In the genomic region with DNA sequence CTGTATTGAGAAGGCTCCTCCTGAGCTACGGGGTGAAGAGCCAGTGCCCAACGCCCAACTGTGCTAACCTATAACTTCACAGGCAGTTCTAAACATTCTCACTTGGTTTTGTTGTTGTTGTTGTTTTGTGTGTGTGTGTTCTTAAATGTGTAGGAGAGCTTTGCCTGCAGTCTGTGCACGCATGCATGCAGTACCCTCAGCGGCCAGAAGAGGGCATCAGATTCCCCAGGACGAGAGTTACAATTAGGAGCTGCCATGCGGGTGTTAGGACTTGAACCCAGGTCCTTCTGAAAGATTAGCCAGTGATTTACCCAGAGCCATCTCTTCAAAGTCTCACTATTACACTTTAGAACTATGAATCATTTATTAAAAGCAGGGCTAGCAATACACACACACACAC, we compare ENCODE assay signal across 10 mouse cellular contexts. TPM values are rescaled to one million over a fixed set of nuclear protein-coding genes. Genes with fewer than 3 reads are reported as not detected.
DNase-seq lines count a peak whose midpoint lies in the region; ATAC-seq and TF ChIP-seq lines count a peak whose summit lies in the region.
"Had no signal": no experiment of that assay in that cellular context is flagged by ENCODE, and none has a peak within 500 bp of the region (broad histone marks: within the 10 kb centered on the region; RNA-seq: fewer than 3 reads in every experiment).

No protein-coding gene starts in this region.

- no peak overlapping the region for H3K9ac ChIP-seq in heart, postnatal 0 days (replicated peaks; ENCODE audit: low read depth, low read length)
- H3K9ac ChIP-seq in lung, postnatal 0 days (replicated peaks; ENCODE audit: low read depth), result no peak overlapping the region
- H3K9ac ChIP-seq in hindbrain, embryonic 16.5 days (ENCODE audit: low read depth, low read length), result no peak overlapping the region
- H3K9ac ChIP-seq: embryonic facial prominence, embryonic 12.5 days had no signal

- H3K27ac ChIP-seq in heart, postnatal 0 days (ENCODE audit: low read depth), result no peak overlapping the region
- H3K27ac ChIP-seq in heart, embryonic 10.5 days, result no peak overlapping the region
- H3K27ac ChIP-seq in thymus, adult 2 months (ENCODE audit: control insufficient read depth, insufficient read depth, low read length), result no peak overlapping the region
- no peak overlapping the region for H3K27ac ChIP-seq in lung, postnatal 0 days (ENCODE audit: low read length)
- no peak overlapping the region for H3K27ac ChIP-seq in hindbrain, embryonic 16.5 days (ENCODE audit: low read depth, low read length)
- H3K27ac ChIP-seq: embryonic facial prominence, embryonic 12.5 days; macrophage had no signal

- H3K27me3 ChIP-seq in heart, postnatal 0 days (ENCODE audit: control insufficient read depth, insufficient read depth, low read length), result no peaks in the 10 kb centered on the region
- no peaks in the 10 kb centered on the region for H3K27me3 ChIP-seq in heart, embryonic 10.5 days (ENCODE audit: insufficient read depth, poor library complexity, severe bottlenecking)
- H3K27me3 ChIP-seq in thymus, adult 2 months (ENCODE audit: control insufficient read depth, insufficient read depth, low read length), result no peaks in the 10 kb centered on the region
- no peaks in the 10 kb centered on the region for H3K27me3 ChIP-seq in lung, postnatal 0 days (replicated peaks; ENCODE audit: insufficient read depth, low read length)
- H3K27me3 ChIP-seq in hindbrain, embryonic 16.5 days (replicated peaks; ENCODE audit: control insufficient read depth, insufficient read depth, low read length), result no peaks in the 10 kb centered on the region
- H3K27me3 ChIP-seq: embryonic facial prominence, embryonic 12.5 days had no signal

- no peak overlapping the region for H3K4me3 ChIP-seq in heart, postnatal 0 days (ENCODE audit: low read depth, low read length)
- no peak overlapping the region for H3K4me3 ChIP-seq in heart, embryonic 10.5 days
- no peak overlapping the region for H3K4me3 ChIP-seq in thymus, adult 2 months (ENCODE audit: control insufficient read depth, insufficient read depth, low read length)
- H3K4me3 ChIP-seq in lung, postnatal 0 days (ENCODE audit: low read depth, low read length), result no peak overlapping the region
- no peak overlapping the region for H3K4me3 ChIP-seq in hindbrain, embryonic 16.5 days (ENCODE audit: low read length)
- H3K4me3 ChIP-seq: embryonic facial prominence, embryonic 12.5 days had no signal

- peaks cover 3% of the 10 kb centered on the region; the same call in 1 of the 2 replicates for H3K36me3 ChIP-seq in heart, postnatal 0 days (replicated peaks; ENCODE audit: control insufficient read depth, insufficient read depth, low read length)
- peaks cover 16% of the 10 kb centered on the region for H3K36me3 ChIP-seq in heart, embryonic 10.5 days
- H3K36me3 ChIP-seq in thymus, adult 2 months (ENCODE audit: control insufficient read depth, insufficient read depth, low read length), result no peaks in the 10 kb centered on the region
- no peaks in the 10 kb centered on the region for H3K36me3 ChIP-seq in lung, postnatal 0 days (ENCODE audit: insufficient read depth, low read length)
- no peaks in the 10 kb centered on the region for H3K36me3 ChIP-seq in hindbrain, embryonic 16.5 days (ENCODE audit: control insufficient read depth, insufficient read depth, low read length)
- H3K36me3 ChIP-seq: embryonic facial prominence, embryonic 12.5 days had no signal

- no peak for DNase-seq in heart, postnatal 0 days (ENCODE audit: low spot score)
- no peak for DNase-seq in heart, embryonic 10.5 days (ENCODE audit: low spot score)
- DNase-seq in thymus, adult 2 months, result peak; percentile 47
- DNase-seq in thymus, adult 18-20 months, result no peak
- no peak for DNase-seq in lung, postnatal 0 days (ENCODE audit: low spot score)
- DNase-seq in thymus, postnatal 36 days, result peak; percentile 23 to 51

- TF ChIP-seq EP300 in heart, postnatal 0 days (IDR thresholded peaks at IDR 0.05; ENCODE audit: low read depth), result no peak
- TF ChIP-seq EP300 in lung, postnatal 0 days (IDR thresholded peaks at IDR 0.05), result no peak

- no peak overlapping the region for H3K4me2 ChIP-seq in heart, postnatal 0 days (ENCODE audit: low read depth, low read length)
- no peak overlapping the region for H3K4me2 ChIP-seq in lung, postnatal 0 days (replicated peaks; ENCODE audit: low read depth, low read length)
- H3K4me2 ChIP-seq in hindbrain, embryonic 16.5 days (ENCODE audit: low read length), result no peak overlapping the region
- H3K4me2 ChIP-seq: embryonic facial prominence, embryonic 12.5 days had no signal

- no peaks in the 10 kb centered on the region for H3K4me1 ChIP-seq in heart, postnatal 0 days (ENCODE audit: control insufficient read depth, insufficient read depth)
- peaks cover 11% of the 10 kb centered on the region for H3K4me1 ChIP-seq in heart, embryonic 10.5 days
- H3K4me1 ChIP-seq in thymus, adult 2 months (replicated peaks; ENCODE audit: control insufficient read depth, insufficient read depth, low read length), result no peaks in the 10 kb centered on the region
- H3K4me1 ChIP-seq in lung, postnatal 0 days (ENCODE audit: insufficient read depth, low read depth, low read length), result peaks cover 4% of the 10 kb centered on the region; the same call in 1 of the 2 replicates
- peaks cover 6% of the 10 kb centered on the region; the same call in 1 of the 2 replicates for H3K4me1 ChIP-seq in hindbrain, embryonic 16.5 days (ENCODE audit: control insufficient read depth, insufficient read depth, low read depth, low read length)

- TF ChIP-seq POLR2A in thymus, adult 2 months (IDR thresholded peaks at IDR 0.05; ENCODE audit: control insufficient read depth, extremely low read depth, insufficient read depth, low read length, poor library complexity), result no peak

- H3K9me3 ChIP-seq in heart, postnatal 0 days (replicated peaks; ENCODE audit: control insufficient read depth, low read length), result no peaks in the 10 kb centered on the region
- no peaks in the 10 kb centered on the region for H3K9me3 ChIP-seq in heart, embryonic 10.5 days
- H3K9me3 ChIP-seq in lung, postnatal 0 days (ENCODE audit: low read length), result no peaks in the 10 kb centered on the region
- H3K9me3 ChIP-seq in hindbrain, embryonic 16.5 days (ENCODE audit: control insufficient read depth, low read length), result no peaks in the 10 kb centered on the region

- 82% methylated on average over 6 of the region's 6 CpGs for WGBS in heart, postnatal 0 days
- 75% methylated on average over 6 of the region's 6 CpGs for WGBS in heart, embryonic 10.5 days
- WGBS in thymus, adult 2 months, result 81% methylated on average over 6 of the region's 6 CpGs
- WGBS in lung, postnatal 0 days, result 78% methylated on average over 6 of the region's 6 CpGs
- WGBS in hindbrain, embryonic 16.5 days, result 83% methylated on average over 6 of the region's 6 CpGs

- ATAC-seq in heart, postnatal 0 days (ENCODE audit: insufficient read depth, low read depth), result no peak
- ATAC-seq in lung, postnatal 0 days, result no peak
- ATAC-seq in megakaryocyte-erythroid progenitor cell, adult 5-6 weeks (replicated peaks; ENCODE audit: low FRiP score, low TSS enrichment, poor library complexity, severe bottlenecking), result no peak
- ATAC-seq in hindbrain, embryonic 16.5 days, result no peak

- peak; percentile 53 for TF ChIP-seq CTCF in heart, postnatal 0 days (IDR thresholded peaks at IDR 0.05; ENCODE audit: low read depth)
- TF ChIP-seq CTCF in thymus, adult 2 months (IDR thresholded peaks at IDR 0.05; ENCODE audit: borderline replicate concordance, control insufficient read depth, extremely low read depth, insufficient read depth, low read length, poor library complexity), result peak; percentile 56; the same call in 1 of the 2 replicates
- peak; percentile 76 for TF ChIP-seq CTCF in lung, postnatal 0 days (IDR thresholded peaks at IDR 0.05)

RNA-seq across cellular contexts. Expression of a gene that starts 12.0 kb away (rescaled TPM):
- total RNA-seq in heart, postnatal 0 days (2014; rRNA removed; ENCODE audit: low replicate concordance), result 18.5 and 21.1 TPM in 2 replicates
- polyA plus RNA-seq in heart, postnatal 0 days (2015; fragmentation: Nextera tagmentation; extraction: Ambion mirVana), result 8.0 and 8.2 TPM in 2 replicates
- polyA plus RNA-seq in heart, embryonic 10.5 days (2016; fragmentation: Nextera tagmentation; extraction: Ambion mirVana), result 16.7 and 19.2 TPM in 2 replicates
- polyA plus RNA-seq in thymus, adult 2 months (2012; rRNA removed), result 1.8 and 2.0 TPM in 2 replicates
- 19.1 and 23.1 TPM in 2 replicates for polyA plus RNA-seq in lung, postnatal 0 days (2015; fragmentation: Nextera tagmentation; extraction: Ambion mirVana)
- total RNA-seq in megakaryocyte-erythroid progenitor cell, adult 5-6 weeks (2014; fragmentation: Nextera tagmentation), result 5.1 and 5.8 TPM in 2 replicates
- 6.3 and 6.8 TPM in 2 replicates for total RNA-seq in megakaryocyte-erythroid progenitor cell, adult 5-6 weeks (2017)
- 5.4 and 5.8 TPM in 2 replicates for polyA plus RNA-seq in hindbrain, embryonic 16.5 days (2015; fragmentation: Nextera tagmentation; extraction: Ambion mirVana)

Comparison
In these comparisons a context has a peak if more than half of its experiments do, and no peak if none do; other contexts are left out.
1. DNase-seq: peak in thymus, adult 2 months (single experiment) and thymus, postnatal 36 days (2 of 2); none in heart, postnatal 0 days (single experiment), heart, embryonic 10.5 days (single experiment), thymus, adult 18-20 months (0 of 2) and lung, postnatal 0 days (single experiment).
2. Peak in every context shown above with its lines, with median percentiles within 50 percentile points of each other: CTCF ChIP-seq.